Mouse (Mus musculus): ENCODE measurements at regions not wholly inside any gene's neighbourhood (a gene's known extent, or its start where the extent isn't known, plus 50 kb on each side); places are given as distances from the start of the nearest gene placed in this dataset.

DNA sequence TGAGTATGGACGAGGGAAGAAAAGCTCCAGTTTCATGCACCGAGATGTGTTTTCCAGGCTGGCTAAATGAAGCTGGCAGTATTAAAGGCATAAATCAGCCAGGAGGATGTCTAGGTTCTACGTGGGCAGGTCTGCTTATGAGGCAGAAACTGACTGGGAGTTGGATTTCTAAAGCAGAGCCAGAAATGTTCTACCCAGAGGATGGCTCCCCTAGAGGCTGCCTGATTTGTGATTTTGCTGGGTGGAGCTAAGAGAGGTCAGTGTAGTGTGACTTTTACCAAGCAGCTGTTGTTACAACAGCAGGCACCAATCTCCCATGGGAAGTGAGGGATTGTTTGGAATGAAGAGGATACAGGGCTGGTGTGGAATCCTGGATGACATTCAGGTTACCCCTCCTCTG lies 686.0 kb downstream of the Gm9195 start:
- TF ChIP-seq MAZ (IDR thresholded peaks at IDR 0.05; ENCODE audit: low read depth, low read length) = no peak
- no peak for TF ChIP-seq POLR2A (IDR thresholded peaks at IDR 0.05; ENCODE audit: low read depth, low read length)
- TF ChIP-seq CHD1 (IDR thresholded peaks at IDR 0.05; ENCODE audit: low read depth, low read length) = no peak
- no peak for TF ChIP-seq CTCF (conservative IDR thresholded peaks at IDR 0.05 in 1 of 2, IDR thresholded peaks at IDR 0.05 in 1 of 2; ENCODE audit: low read depth in 2 of 2, low read length in 2 of 2)
- TF ChIP-seq USF1 (IDR thresholded peaks at IDR 0.05; ENCODE audit: low read depth, low read length) = no peak
- TF ChIP-seq MAFK (IDR thresholded peaks at IDR 0.05; ENCODE audit: insufficient replicate concordance, low read length) = no peak
- TF ChIP-seq MEF2A (IDR thresholded peaks at IDR 0.05; ENCODE audit: borderline replicate concordance, low read depth, low read length) = no peak
- TF ChIP-seq SIN3A (IDR thresholded peaks at IDR 0.05; ENCODE audit: low read length) = no peak
- TF ChIP-seq TCF12 (IDR thresholded peaks at IDR 0.05; ENCODE audit: low read depth, low read length) = no peak
- no peak for TF ChIP-seq IRF4 (IDR thresholded peaks at IDR 0.05; ENCODE audit: low read depth, low read length)
- TF ChIP-seq MAX (IDR thresholded peaks at IDR 0.05; ENCODE audit: low read length) = no peak
- TF ChIP-seq MXI1 (IDR thresholded peaks at IDR 0.05; ENCODE audit: low read depth, low read length) = no peak
